Mouse (Mus musculus) retina, adult 2 months (tissue): ENCODE measurements at regions not wholly inside any gene's neighbourhood (a gene's known extent, or its start where the extent isn't known, plus 50 kb on each side); places are given as distances from the start of the nearest gene placed in this dataset.

Experiments used
- DNase-seq: peaks from one replicate; pipeline ENCODE4 v3.0.0-alpha.2; 2012; ENCODE audit warnings: low read depth, low spot score

GRCm38 (mm10) chr15:55962093-55962492 is 1515.3 kb downstream of the Slc22a22 start:
- no peak for DNase-seq
